Mouse (Mus musculus) heart, adult 9 months (tissue): ENCODE results near the gene Fam189b.
"Not testable (repeated sequence)": the region's sequence is repeated elsewhere in the genome, so short reads cannot be mapped to it uniquely, and the experiment has no call there.

Experiments
- DNase-seq, 2 experiments: peaks; one replicate each; pipeline ENCODE4 v3.0.0; 2022; ENCODE audit warnings: low spot score in 2 of 2

The Fam189b gene

GRCm38 (mm10) chr3:89183058-89183958 lies at the start of gene Fam189b:
Gene Fam189b, plus strand, starts transcription at chr3:89183143.
- DNase-seq: peak; percentile 86 to 87

- no peak for DNase-seq
Measured at GRCm38 (mm10) chr3:89133752-89134151, 49.2 kb upstream of the Fam189b start.

GRCm38 (mm10) chr3:89135958-89136357 lies 47.0 kb upstream of the Fam189b start, which contains the start of gene Pklr:
Gene Pklr, plus strand, starts transcription at chr3:89136142.
- no peak for DNase-seq

GRCm38 (mm10) chr3:89136365-89136764 lies 46.6 kb upstream of the Fam189b start:
- DNase-seq: no peak

GRCm38 (mm10) chr3:89144821-89145220 lies 38.1 kb upstream of the Fam189b start:
- no peak for DNase-seq

GRCm38 (mm10) chr3:89145566-89145965 lies 37.4 kb upstream of the Fam189b start:
- DNase-seq: no peak

GRCm38 (mm10) chr3:89147101-89147978 lies 35.6 kb upstream of the Fam189b start:
- no peak for DNase-seq

- no peak for DNase-seq
Measured at GRCm38 (mm10) chr3:89147979-89148311, 35.0 kb upstream of the Fam189b start.

GRCm38 (mm10) chr3:89148567-89148966 lies 34.4 kb upstream of the Fam189b start:
- no peak for DNase-seq

GRCm38 (mm10) chr3:89152084-89152835 lies 30.7 kb upstream of the Fam189b start:
- DNase-seq: no peak

- no peak for DNase-seq
Measured at GRCm38 (mm10) chr3:89156951-89157350, 26.0 kb upstream of the Fam189b start.

GRCm38 (mm10) chr3:89158651-89159050 lies 24.3 kb upstream of the Fam189b start:
- DNase-seq: no peak

- no peak for DNase-seq
Measured at GRCm38 (mm10) chr3:89159211-89159610, 23.7 kb upstream of the Fam189b start.

- DNase-seq: no peak
Measured at GRCm38 (mm10) chr3:89159616-89160344, 23.2 kb upstream of the Fam189b start, which contains the start of gene Hcn3. Gene Hcn3, minus strand, starts transcription at chr3:89160196.

- DNase-seq: not testable (repeated sequence)
Measured at GRCm38 (mm10) chr3:89161207-89161606, 21.7 kb upstream of the Fam189b start.

GRCm38 (mm10) chr3:89161786-89162185 lies 21.2 kb upstream of the Fam189b start:
- DNase-seq: no peak

- DNase-seq: no peak
Measured at GRCm38 (mm10) chr3:89163123-89163522, 19.8 kb upstream of the Fam189b start.

GRCm38 (mm10) chr3:89163643-89164245 lies 19.2 kb upstream of the Fam189b start:
- DNase-seq: no peak

GRCm38 (mm10) chr3:89164506-89165267 lies 18.3 kb upstream of the Fam189b start, which contains the start of gene Clk2:
Gene Clk2, plus strand, starts transcription at chr3:89164795.
- DNase-seq: peak; percentile 94 to 96
